Mouse (Mus musculus) c-Kit-negative CD71-positive TER-119-positive erythroid progenitor cells, embryonic 14.5 days (primary cell): ENCODE data around the gene Trim69.
A peak's percentile ranks its signal among the peaks of the same experiment; 100 is the strongest.

Source experiments
- DNase-seq: peaks from one replicate; pipeline ENCODE4 v3.0.0-alpha.2; 2013; ENCODE audit warnings: low read depth, low spot score

The Trim69 gene

GRCm38 (mm10) chr2:122160680-122161079 lies at the start of gene Trim69:
Trim69 (plus strand) TSS chr2:122160700.
- DNase-seq, result peak; percentile 63

- DNase-seq, result no peak
These were observed 43.6 kb upstream of the Trim69 start for GRCm38 (mm10) chr2:122116888-122117287.

GRCm38 (mm10) chr2:122117961-122118958 lies 42.2 kb upstream of the Trim69 start, which contains the start of gene Spg11:
Spg11 (minus strand) TSS chr2:122118386.
- peak; percentile 92 for DNase-seq

- no peak for DNase-seq
These were observed 34.6 kb upstream of the Trim69 start for GRCm38 (mm10) chr2:122125680-122126572.

GRCm38 (mm10) chr2:122126765-122127347 lies 33.6 kb upstream of the Trim69 start:
- DNase-seq, result no peak

GRCm38 (mm10) chr2:122127635-122128034 lies 32.9 kb upstream of the Trim69 start:
- no peak for DNase-seq

- no peak for DNase-seq
These were observed 28.4 kb upstream of the Trim69 start for GRCm38 (mm10) chr2:122132078-122132477.

GRCm38 (mm10) chr2:122132618-122133017 lies 27.9 kb upstream of the Trim69 start:
- DNase-seq, result no peak

GRCm38 (mm10) chr2:122137839-122138465 lies 22.5 kb upstream of the Trim69 start:
- DNase-seq, result peak; percentile 79

- DNase-seq, result no peak
These were observed 19.7 kb upstream of the Trim69 start for GRCm38 (mm10) chr2:122140815-122141214.

GRCm38 (mm10) chr2:122141332-122141967 lies 19.1 kb upstream of the Trim69 start:
- DNase-seq, result no peak

- DNase-seq, result no peak
These were observed 17.4 kb upstream of the Trim69 start for GRCm38 (mm10) chr2:122143111-122143510.

- DNase-seq, result no peak
These were observed 14.7 kb upstream of the Trim69 start for GRCm38 (mm10) chr2:122145756-122146155.

- DNase-seq, result no peak
These were observed 13.8 kb upstream of the Trim69 start for GRCm38 (mm10) chr2:122146687-122147086.

- DNase-seq, result peak; percentile 78
These were observed 12.8 kb upstream of the Trim69 start, which contains the start of gene B2m for GRCm38 (mm10) chr2:122147508-122148241. B2m (plus strand) TSS chr2:122147686.

GRCm38 (mm10) chr2:122148242-122148917 lies 12.1 kb upstream of the Trim69 start:
- no peak for DNase-seq

GRCm38 (mm10) chr2:122149316-122149715 lies 11.2 kb upstream of the Trim69 start:
- DNase-seq, result no peak

- DNase-seq, result no peak
These were observed 10.8 kb upstream of the Trim69 start for GRCm38 (mm10) chr2:122149716-122150115.

- no peak for DNase-seq
These were observed 9.3 kb upstream of the Trim69 start for GRCm38 (mm10) chr2:122151221-122151620.
